Mouse (Mus musculus): ENCODE results near the gene Tspan13.

DNA sequence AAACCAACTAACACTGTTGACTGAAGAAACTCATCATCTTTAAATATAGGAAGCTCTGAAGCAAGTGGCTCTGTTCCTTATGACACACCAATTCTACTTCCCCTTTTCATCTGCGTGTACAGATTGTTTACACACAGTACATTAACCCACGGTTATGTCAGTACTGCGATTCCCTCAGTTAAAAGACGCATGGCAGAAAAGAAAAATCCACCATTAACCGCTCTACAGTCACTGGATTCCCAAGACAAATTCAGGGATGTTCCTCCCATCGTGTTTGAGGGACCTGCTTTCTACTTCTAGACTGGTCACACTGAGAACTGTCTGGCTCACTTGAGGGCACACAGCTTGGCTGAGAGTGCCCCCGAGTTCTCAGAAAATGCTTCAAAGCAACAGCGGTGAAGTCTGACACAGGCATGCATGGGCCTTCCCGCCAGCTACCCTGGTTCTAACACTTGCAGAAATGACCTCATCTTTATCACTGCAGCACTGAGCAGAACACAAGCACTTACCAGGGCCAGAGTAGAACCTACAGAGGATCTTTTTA is 2.7 kb downstream of the Tspan13 start:
- TF ChIP-seq CTCF (IDR thresholded peaks at IDR 0.05; ENCODE audit: low read depth, low read length) (no peak), POLR2A (IDR thresholded peaks at IDR 0.05; ENCODE audit: extremely low read depth, insufficient read depth, low read length) (no peak)

All from liver, adult 2 months (tissue).